Mouse (Mus musculus) spleen, postnatal 10 days (tissue): ENCODE measurements at regions not wholly inside any gene's neighbourhood (a gene's known extent, or its start where the extent isn't known, plus 50 kb on each side); places are given as distances from the start of the nearest gene placed in this dataset.

Source experiments
- DNase-seq, 2 experiments: peaks; one replicate each; pipeline ENCODE4 v3.0.0; 2021 to 2022; ENCODE audit warnings: low spot score in 2 of 2

- no peak for DNase-seq
Measured at GRCm38 (mm10) chr2:147702330-147703063, 340.8 kb downstream of the Pax1 start.

- DNase-seq = no peak
Measured at GRCm38 (mm10) chr2:147699524-147700081, 337.9 kb downstream of the Pax1 start.

GRCm38 (mm10) chr2:147691896-147692295 lies 330.2 kb downstream of the Pax1 start:
- no peak for DNase-seq

GRCm38 (mm10) chr2:147690506-147691208 lies 328.9 kb downstream of the Pax1 start:
- DNase-seq = no peak

GRCm38 (mm10) chr2:147688742-147689141 lies 327.0 kb downstream of the Pax1 start:
- no peak for DNase-seq

- no peak for DNase-seq
Measured at GRCm38 (mm10) chr2:147656667-147657066, 294.9 kb downstream of the Pax1 start.

- DNase-seq = no peak
Measured at GRCm38 (mm10) chr2:147650229-147650628, 288.5 kb downstream of the Pax1 start.

GRCm38 (mm10) chr2:147647972-147648371 lies 286.2 kb downstream of the Pax1 start:
- no peak for DNase-seq

- no peak for DNase-seq
Measured at GRCm38 (mm10) chr2:147647506-147647905, 285.8 kb downstream of the Pax1 start.

GRCm38 (mm10) chr2:147637882-147638281 lies 276.2 kb downstream of the Pax1 start:
- no peak for DNase-seq

GRCm38 (mm10) chr2:147632737-147633136 lies 271.0 kb downstream of the Pax1 start:
- no peak for DNase-seq

- DNase-seq = no peak
Measured at GRCm38 (mm10) chr2:147629716-147630115, 268.0 kb downstream of the Pax1 start.

GRCm38 (mm10) chr2:147627096-147627495 lies 265.4 kb downstream of the Pax1 start:
- no peak for DNase-seq

- DNase-seq = no peak
Measured at GRCm38 (mm10) chr2:147623116-147623515, 261.4 kb downstream of the Pax1 start.

GRCm38 (mm10) chr2:147617849-147618248 lies 256.1 kb downstream of the Pax1 start:
- no peak for DNase-seq

GRCm38 (mm10) chr2:147610343-147610742 lies 248.6 kb downstream of the Pax1 start:
- no peak for DNase-seq

GRCm38 (mm10) chr2:147601639-147602038 lies 239.9 kb downstream of the Pax1 start:
- no peak for DNase-seq

GRCm38 (mm10) chr2:147572413-147572812 lies 210.7 kb downstream of the Pax1 start:
- DNase-seq = no peak

- DNase-seq = no peak
Measured at GRCm38 (mm10) chr2:147561220-147561619, 199.5 kb downstream of the Pax1 start.

GRCm38 (mm10) chr2:147560426-147561155 lies 198.9 kb downstream of the Pax1 start:
- no peak for DNase-seq

GRCm38 (mm10) chr2:147529161-147529560 lies 167.4 kb downstream of the Pax1 start:
- no peak for DNase-seq

GRCm38 (mm10) chr2:147515436-147515835 lies 153.7 kb downstream of the Pax1 start:
- DNase-seq = no peak
